19 mouse cellular contexts compared by ENCODE assay signal in genomic region chr12:76918113-76918512, GRCm38 (mm10). TPM values are rescaled to one million over a fixed set of nuclear protein-coding genes. Genes with fewer than 3 reads are reported as not detected.
DNase-seq lines count a peak whose midpoint lies in the region; ATAC-seq and TF ChIP-seq lines count a peak whose summit lies in the region.
"Had no signal": no experiment of that assay in that cellular context is flagged by ENCODE, and none has a peak within 500 bp of the region (broad histone marks: within the 10 kb centered on the region; RNA-seq: fewer than 3 reads in every experiment).

No protein-coding gene starts in this region.

- H3K4me1 ChIP-seq in E14TG2a.4 (replicated peaks; ENCODE audit: low read depth, low read length) (peaks cover 92% of the 10 kb centered on the region), MEL (ENCODE audit: control insufficient read depth in 1 of 2, insufficient read depth in 2 of 2, low read length in 2 of 2) (peaks cover 15 to 16% of the 10 kb centered on the region in 2 experiments)
- H3K4me1 ChIP-seq in liver, embryonic 16.5 days (ENCODE audit: control insufficient read depth, low read depth, low read length) = peaks cover 15% of the 10 kb centered on the region
- H3K4me1 ChIP-seq: embryonic facial prominence, embryonic 12.5 days; forebrain, embryonic 15.5 days; heart, embryonic 15.5 days; neural tube, embryonic 12.5 days had no signal

- 56% methylated on average over 6 of the region's 6 CpGs for WGBS in liver, embryonic 16.5 days (ENCODE audit: insufficient replicate concordance)

- TF ChIP-seq EP300 in MEL (IDR thresholded peaks at IDR 0.05; ENCODE audit: low read depth in 1 of 2, low read length in 2 of 2) = 0 out of 4 replicates have a peak, but pooled peaks of 1 of the 2 experiments have one; percentile 9

- peaks cover 80% of the 10 kb centered on the region for H3K36me3 ChIP-seq in E14TG2a.4 (ENCODE audit: insufficient read depth, low read length)
- peaks cover 0 to 12% of the 10 kb centered on the region in 2 experiments; a peak in 2 of 4 replicates for H3K36me3 ChIP-seq in MEL (ENCODE audit: control insufficient read depth in 1 of 2, insufficient read depth in 2 of 2, low read length in 2 of 2)
- H3K36me3 ChIP-seq in liver, embryonic 16.5 days (ENCODE audit: control insufficient read depth, insufficient read depth) = peaks cover 12% of the 10 kb centered on the region; the same call in 1 of the 2 replicates

- H3K4me3 ChIP-seq in E14TG2a.4 (replicated peaks; ENCODE audit: low read length) = peak overlapping the region; percentile 76
- H3K4me3 ChIP-seq in MEL (ENCODE audit: control insufficient read depth in 1 of 2, insufficient read depth in 1 of 2, low read depth in 2 of 2, low read length in 2 of 2) = no peak overlapping the region
- no peak overlapping the region for H3K4me3 ChIP-seq in liver, embryonic 16.5 days (ENCODE audit: low read depth, low read length)
- H3K4me3 ChIP-seq: embryonic facial prominence, embryonic 12.5 days; forebrain, embryonic 15.5 days; heart, embryonic 15.5 days; neural tube, embryonic 12.5 days had no signal

- H3K9ac ChIP-seq in MEL (ENCODE audit: control insufficient read depth, low read depth, low read length, poor library complexity, severe bottlenecking) = no peak overlapping the region
- H3K9ac ChIP-seq in liver, embryonic 16.5 days (ENCODE audit: low read depth, low read length) = no peak overlapping the region
- H3K9ac ChIP-seq: embryonic facial prominence, embryonic 12.5 days; forebrain, embryonic 15.5 days; heart, embryonic 15.5 days; neural tube, embryonic 12.5 days had no signal

- TF ChIP-seq CTCF in E14TG2a.4 (conservative IDR thresholded peaks at IDR 0.05; ENCODE audit: low read length) (no peak), MEL (IDR thresholded peaks at IDR 0.05 in 2 of 3, conservative IDR thresholded peaks at IDR 0.05 in 1 of 3; ENCODE audit: control insufficient read depth in 1 of 3, insufficient read depth in 1 of 3, low read depth in 2 of 3, low read length in 3 of 3, poor library complexity in 1 of 3, severe bottlenecking in 1 of 3) (no peak)

- peak overlapping the region; percentile 24; the same call in 1 of the 2 replicates for H3K4me2 ChIP-seq in liver, embryonic 16.5 days (ENCODE audit: low read depth, low read length)
- H3K4me2 ChIP-seq: embryonic facial prominence, embryonic 12.5 days; forebrain, embryonic 15.5 days; heart, embryonic 15.5 days; midbrain, embryonic 11.5 days; neural tube, embryonic 12.5 days had no signal

- no peak for TF ChIP-seq RAD21 in MEL (IDR thresholded peaks at IDR 0.05; ENCODE audit: low read depth, low read length)

- H3K9me3 ChIP-seq in E14TG2a.4 (ENCODE audit: low read length) = no peaks in the 10 kb centered on the region
- H3K9me3 ChIP-seq in MEL (replicated peaks; ENCODE audit: insufficient read depth, low read length) = no peaks in the 10 kb centered on the region
- H3K9me3 ChIP-seq in liver, embryonic 16.5 days (replicated peaks; ENCODE audit: control insufficient read depth, low read length) = no peaks in the 10 kb centered on the region
- H3K9me3 ChIP-seq: embryonic facial prominence, embryonic 12.5 days; forebrain, embryonic 15.5 days; heart, embryonic 15.5 days; neural tube, embryonic 12.5 days had no signal

- H3K27me3 ChIP-seq in E14TG2a.4 (ENCODE audit: insufficient read depth, low read length) = no peaks in the 10 kb centered on the region
- H3K27me3 ChIP-seq in MEL (ENCODE audit: control insufficient read depth in 1 of 2, insufficient read depth in 2 of 2, low read length in 2 of 2) = no peaks in the 10 kb centered on the region
- no peaks in the 10 kb centered on the region for H3K27me3 ChIP-seq in liver, embryonic 16.5 days (ENCODE audit: control insufficient read depth, insufficient read depth, low read depth, low read length)
- H3K27me3 ChIP-seq: embryonic facial prominence, embryonic 12.5 days; forebrain, embryonic 15.5 days; heart, embryonic 15.5 days; neural tube, embryonic 12.5 days had no signal

- no peak overlapping the region for H3K27ac ChIP-seq in MEL (ENCODE audit: control insufficient read depth, low read depth, low read length)
- peak overlapping the region; percentile 25; the same call in 1 of the 2 replicates for H3K27ac ChIP-seq in liver, embryonic 16.5 days (ENCODE audit: low read length)
- H3K27ac ChIP-seq: embryonic facial prominence, embryonic 12.5 days; forebrain, embryonic 15.5 days; heart, embryonic 15.5 days; neural tube, embryonic 12.5 days had no signal

- peak; percentile 64 for DNase-seq in MEL (ENCODE audit: low read depth, low spot score)
- no peak for DNase-seq in urinary bladder, adult 2 months (ENCODE audit: low spot score)
- DNase-seq in urinary bladder, postnatal 4 days (ENCODE audit: low spot score in 2 of 2) = no peak
- DNase-seq in B cell, adult 2 months = no peak
- DNase-seq: gastrocnemius, postnatal 25 days; heart, postnatal 4 days; lung, adult 2 months; lung, postnatal 36 days; thymus, postnatal 36 days had no signal

- H3K79me2 ChIP-seq in MEL (ENCODE audit: control insufficient read depth, insufficient read depth, low read length, poor library complexity) = no peaks in the 10 kb centered on the region

- TF ChIP-seq POLR2A in MEL (IDR thresholded peaks at IDR 0.05; ENCODE audit: control insufficient read depth in 1 of 2, insufficient read depth in 1 of 2, low read depth in 1 of 2, low read length in 2 of 2, poor library complexity in 1 of 2) = no peak

- peak; percentile 89 for ATAC-seq in erythroblast, adult 5-6 weeks (replicated peaks; ENCODE audit: low FRiP score, poor library complexity, severe bottlenecking)
- peak; percentile 58; the same call in 1 of the 2 replicates for ATAC-seq in liver, embryonic 16.5 days (ENCODE audit: low read depth)
- ATAC-seq: forebrain, embryonic 15.5 days; hindbrain, embryonic 16.5 days; intestine, embryonic 16.5 days had no signal

TF ChIP-seq in MEL, 35 proteins besides CTCF, POLR2A, EP300 and RAD21:
- no peak for TF ChIP-seq UBTF (IDR thresholded peaks at IDR 0.05; ENCODE audit: borderline replicate concordance, insufficient read depth, low read depth, low read length)
- TF ChIP-seq SMC3 (IDR thresholded peaks at IDR 0.05; ENCODE audit: low read depth, low read length) = no peak
- no peak for TF ChIP-seq MEF2A (IDR thresholded peaks at IDR 0.05; ENCODE audit: extremely low read depth, insufficient replicate concordance, low read depth, low read length, poor library complexity, severe bottlenecking)
- no peak for TF ChIP-seq USF1 (IDR thresholded peaks at IDR 0.05; ENCODE audit: low read depth, low read length)
- no peak for TF ChIP-seq ELF1 (IDR thresholded peaks at IDR 0.05; ENCODE audit: low read depth, low read length)
- no peak for TF ChIP-seq ZMIZ1 (IDR thresholded peaks at IDR 0.05; ENCODE audit: low read depth, low read length)
- TF ChIP-seq MXI1 (IDR thresholded peaks at IDR 0.05; ENCODE audit: low read depth, low read length) = no peak
- peak; percentile 82 for TF ChIP-seq GABPA (IDR thresholded peaks at IDR 0.05; ENCODE audit: low read depth, low read length)
- no peak for TF ChIP-seq GATA1 (IDR thresholded peaks at IDR 0.05; ENCODE audit: low read depth, low read length)
- TF ChIP-seq JUND (IDR thresholded peaks at IDR 0.05; ENCODE audit: low read depth, low read length) = no peak
- TF ChIP-seq SIN3A (IDR thresholded peaks at IDR 0.05; ENCODE audit: low read length) = 0 out of 2 replicates have a peak, but pooled peaks have one; percentile 35
- TF ChIP-seq MYB (IDR thresholded peaks at IDR 0.05; ENCODE audit: low read depth, low read length) = no peak
- TF ChIP-seq ETS1 (IDR thresholded peaks at IDR 0.05; ENCODE audit: low read depth, low read length) = peak; percentile 52
- no peak for TF ChIP-seq MYC (IDR thresholded peaks at IDR 0.05; ENCODE audit: low read depth, low read length)
- TF ChIP-seq CHD1 (IDR thresholded peaks at IDR 0.05; ENCODE audit: low read depth, low read length) = no peak

RNA-seq across cellular contexts. Expression of gene Max, which starts 43.9 kb away (rescaled TPM):
- total RNA-seq in MEL (2012; rRNA removed) = 44.9 and 48.2 TPM in 2 replicates
- 100 to 1,000 TPM; 164 to 356 TPM for polyA plus RNA-seq in MEL (2012; ENCODE audit: insufficient read depth in 1 of 2, insufficient read length in 2 of 2, low read depth in 1 of 2, low replicate concordance in 2 of 2, missing spikeins in 1 of 2)
- total RNA-seq in erythroblast, adult 5-6 weeks (2015; ENCODE audit: low replicate concordance) = 56.6 and 89.2 TPM in 2 replicates
- total RNA-seq in erythroblast, adult 5-6 weeks (2017; ENCODE audit: low replicate concordance) = 62.9 and 210 TPM in 2 replicates
- polyA plus RNA-seq in liver, embryonic 16.5 days (2015; fragmentation: Nextera tagmentation; extraction: Ambion mirVana) = 5.4 and 7.6 TPM in 2 replicates
- polyA plus RNA-seq in urinary bladder, adult 2 months (2012; rRNA removed) = 42.5 and 57.7 TPM in 2 replicates
